Mouse (Mus musculus) cerebellum, postnatal 25 days (tissue): ENCODE measurements around the gene Ankrd55.

Source experiments
- DNase-seq, 2 experiments: peaks; one replicate each; pipeline ENCODE4 v3.0.0; 2021; ENCODE audit warnings: mixed read lengths in 2 of 2

The Ankrd55 gene

DNA sequence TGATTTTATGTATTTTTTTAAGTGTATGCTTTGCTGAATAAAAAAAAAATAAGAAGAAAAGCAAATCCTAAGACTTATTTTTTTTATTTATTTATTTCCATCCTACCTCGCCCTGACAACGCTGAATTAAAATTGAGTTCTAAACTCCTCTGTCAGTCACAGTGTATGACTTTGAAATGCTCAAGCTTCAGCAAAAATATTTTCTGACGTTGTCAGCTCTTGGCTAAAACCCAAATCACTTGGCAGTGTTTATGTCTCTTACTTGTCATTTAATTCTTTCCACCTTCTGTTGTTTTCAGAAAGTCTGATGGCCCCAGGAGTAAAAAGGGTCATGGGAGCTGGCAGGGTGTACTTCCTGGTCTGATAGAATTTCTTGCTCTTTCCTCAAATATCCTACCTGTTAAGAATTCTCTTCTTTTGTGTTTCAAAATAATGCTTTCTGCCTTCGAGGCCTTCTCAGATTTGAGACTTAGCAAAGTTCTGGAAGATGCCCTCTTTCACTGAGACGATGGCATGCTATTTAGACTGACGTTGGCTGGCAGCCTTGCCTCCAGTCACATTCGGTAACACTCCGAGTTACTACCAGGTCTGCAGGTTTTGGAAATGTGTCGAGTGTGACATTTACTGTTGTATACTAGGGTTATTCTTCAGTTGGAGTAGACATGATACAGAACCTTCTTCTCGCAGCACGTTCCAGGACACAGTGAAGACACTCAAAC, 95.8 kb downstream of the Ankrd55 start:
- DNase-seq, result no peak

GRCm38 (mm10) chr13:112385040-112385439, 96.8 kb downstream of the Ankrd55 start:
- no peak for DNase-seq

- no peak for DNase-seq
These were observed 98.3 kb downstream of the Ankrd55 start for GRCm38 (mm10) chr13:112386494-112387075.

DNA sequence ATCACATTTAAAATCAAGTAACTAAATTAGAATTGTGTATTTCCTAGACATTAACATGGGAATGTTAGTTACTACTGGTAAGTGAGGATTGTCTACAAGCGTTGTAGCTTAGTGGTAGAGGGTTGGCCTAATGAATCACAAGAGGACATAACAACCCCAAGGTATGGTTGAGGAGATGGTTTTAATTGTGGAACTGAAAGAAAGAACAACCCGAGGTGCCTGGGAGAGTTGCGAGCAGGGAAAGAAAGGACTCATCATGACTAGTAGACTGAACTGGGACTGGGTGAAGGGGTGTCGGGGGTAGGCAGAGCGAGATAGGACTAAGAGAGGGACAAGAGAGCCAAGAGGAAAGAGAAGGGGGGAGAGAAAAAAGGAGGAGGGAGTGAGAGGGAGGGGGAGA, 99.0 kb downstream of the Ankrd55 start:
- DNase-seq, result no peak

GRCm38 (mm10) chr13:112388176-112388575, 99.9 kb downstream of the Ankrd55 start:
- no peak for DNase-seq

- no peak for DNase-seq
These were observed 102.0 kb downstream of the Ankrd55 start for GRCm38 (mm10) chr13:112390206-112390605.

GRCm38 (mm10) chr13:112391354-112391753, 103.1 kb downstream of the Ankrd55 start:
- DNase-seq, result no peak

GRCm38 (mm10) chr13:112393356-112393755, 105.1 kb downstream of the Ankrd55 start:
- DNase-seq, result no peak

DNA sequence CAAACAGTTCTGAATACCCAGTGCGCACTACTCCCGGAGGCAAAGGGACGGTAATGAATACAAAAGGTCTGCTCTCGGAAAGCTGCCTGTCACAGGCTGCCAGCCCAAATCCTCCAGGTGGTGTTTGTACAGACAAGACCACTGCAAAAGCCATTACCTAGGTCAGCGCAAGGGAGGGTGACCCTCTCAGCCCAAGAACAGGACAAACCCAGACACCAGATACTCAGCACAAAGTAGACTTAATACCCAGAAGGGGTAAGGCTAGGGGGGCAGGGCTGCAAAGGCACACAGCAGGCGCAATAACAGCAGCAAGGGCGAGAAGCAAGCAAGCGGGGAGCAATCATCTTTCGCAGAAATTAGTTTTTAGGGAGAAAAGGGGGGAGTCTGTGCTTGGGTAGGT, 106.0 kb downstream of the Ankrd55 start:
- DNase-seq, result no peak

DNA sequence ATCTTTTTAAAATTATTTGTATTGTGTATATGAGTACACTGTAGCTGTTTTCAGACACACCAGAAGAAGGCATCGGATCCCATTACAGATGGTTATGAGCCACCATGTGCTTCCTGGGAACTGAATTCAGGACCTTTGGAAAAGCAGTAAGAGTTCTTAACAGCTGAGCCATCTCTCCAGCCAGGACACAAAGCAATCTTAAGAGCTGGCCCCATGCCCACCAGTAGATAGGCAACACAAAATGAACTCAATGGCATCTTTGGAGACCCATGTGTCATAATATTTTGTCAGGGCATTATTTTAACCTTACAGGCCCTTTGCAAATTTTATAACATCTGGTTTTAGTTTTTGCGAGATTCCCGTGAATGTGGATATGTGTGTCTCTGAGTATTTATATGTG, 116.5 kb downstream of the Ankrd55 start:
- DNase-seq, result no peak

DNA sequence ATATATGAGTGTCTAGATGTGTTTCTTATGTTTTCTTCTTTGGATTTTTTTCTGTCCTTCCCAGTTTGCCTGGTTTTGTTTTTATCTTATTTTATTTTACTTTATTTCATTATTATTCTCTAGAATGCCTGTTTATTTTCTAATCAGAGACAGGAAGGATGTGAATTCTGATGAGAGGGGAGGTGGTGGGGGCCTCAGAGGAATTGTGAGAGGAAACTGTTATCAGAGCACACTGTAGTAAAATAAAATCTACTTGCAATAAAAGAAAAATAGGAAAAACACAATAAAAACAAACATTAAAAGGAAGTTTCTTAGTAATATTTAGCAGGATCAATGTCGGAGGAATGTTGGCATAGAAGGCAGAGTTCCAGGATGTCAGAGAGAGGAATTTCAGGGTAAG, 116.9 kb downstream of the Ankrd55 start:
- DNase-seq, result no peak

DNA sequence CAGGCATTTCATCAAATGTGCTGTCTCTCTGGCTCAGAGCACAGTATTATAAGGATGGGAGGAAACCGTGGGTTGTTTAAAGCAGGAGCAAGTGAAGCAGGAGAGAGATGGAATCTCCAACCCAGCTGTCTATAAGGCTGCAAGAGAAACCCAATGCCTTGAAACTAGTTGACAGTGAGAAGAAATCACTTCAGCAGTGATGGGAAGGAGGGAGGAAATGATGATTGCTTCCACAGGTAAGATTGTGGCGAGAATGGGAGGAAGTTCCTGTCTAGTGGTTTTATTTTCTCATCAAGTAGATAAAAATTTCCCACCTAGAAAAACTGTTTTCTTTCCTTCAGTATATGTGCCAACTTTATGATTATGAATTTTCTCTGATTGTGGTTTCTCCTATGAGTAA, 118.4 kb downstream of the Ankrd55 start:
- DNase-seq, result no peak

DNA sequence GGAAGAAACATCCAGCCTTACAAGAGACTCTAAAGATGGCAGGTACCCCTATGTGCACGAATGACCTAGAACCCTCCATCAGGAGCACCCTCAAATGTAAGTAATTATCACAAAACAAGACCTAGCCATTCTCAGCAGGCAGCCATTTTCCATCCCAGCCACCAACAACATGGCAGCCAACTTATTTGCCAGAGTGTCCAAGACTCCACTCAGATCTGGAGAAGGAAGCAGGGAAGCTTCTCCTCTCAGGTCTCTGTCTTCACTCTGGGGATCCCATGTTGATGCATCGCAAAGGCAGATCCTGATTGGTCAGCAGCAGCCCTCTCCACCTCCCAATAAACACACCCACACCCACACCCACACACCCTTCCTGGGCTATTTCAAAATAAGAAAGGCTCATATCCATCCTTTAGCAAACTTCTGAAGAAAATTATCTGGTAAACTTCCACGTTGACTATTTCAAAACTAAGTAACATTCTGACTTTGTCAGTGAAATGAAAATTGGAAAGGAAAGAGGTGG, 119.0 kb downstream of the Ankrd55 start:
- DNase-seq, result no peak

DNA sequence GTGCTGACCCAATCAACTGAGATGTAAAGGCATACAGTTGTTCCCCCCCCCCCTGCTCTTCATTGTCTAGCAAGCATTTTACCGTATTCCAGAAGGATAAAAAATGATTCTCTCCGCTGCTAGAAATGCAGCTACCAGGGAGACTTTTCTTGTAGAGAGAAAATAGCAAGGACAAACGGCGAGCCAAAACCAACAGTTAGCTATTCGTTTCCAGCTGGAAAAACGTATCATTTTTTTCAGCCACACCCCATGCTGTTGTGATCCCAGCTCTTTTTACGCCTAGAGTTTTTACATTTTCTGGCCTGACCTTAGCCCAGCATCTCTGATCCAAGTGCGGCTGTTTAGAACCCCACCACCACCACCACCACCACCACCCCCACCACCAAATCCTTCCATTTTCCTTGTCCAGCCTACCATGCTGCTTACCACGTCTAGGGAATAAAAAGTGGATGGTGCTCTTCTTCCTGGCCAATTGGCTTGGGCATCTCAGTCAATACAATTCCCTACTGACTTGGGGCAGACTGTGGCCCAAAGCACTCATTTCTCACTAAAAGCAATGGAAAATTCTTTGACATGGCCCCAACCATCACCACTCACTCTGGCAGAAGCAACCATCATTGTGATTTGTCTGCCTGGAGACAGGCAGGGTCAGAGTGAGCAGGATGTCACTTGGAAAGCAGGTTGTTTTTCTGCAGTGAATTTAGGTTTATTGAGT, 119.7 kb downstream of the Ankrd55 start:
- DNase-seq, result no peak

GRCm38 (mm10) chr13:112408701-112409100, 120.5 kb downstream of the Ankrd55 start:
- DNase-seq, result no peak

DNA sequence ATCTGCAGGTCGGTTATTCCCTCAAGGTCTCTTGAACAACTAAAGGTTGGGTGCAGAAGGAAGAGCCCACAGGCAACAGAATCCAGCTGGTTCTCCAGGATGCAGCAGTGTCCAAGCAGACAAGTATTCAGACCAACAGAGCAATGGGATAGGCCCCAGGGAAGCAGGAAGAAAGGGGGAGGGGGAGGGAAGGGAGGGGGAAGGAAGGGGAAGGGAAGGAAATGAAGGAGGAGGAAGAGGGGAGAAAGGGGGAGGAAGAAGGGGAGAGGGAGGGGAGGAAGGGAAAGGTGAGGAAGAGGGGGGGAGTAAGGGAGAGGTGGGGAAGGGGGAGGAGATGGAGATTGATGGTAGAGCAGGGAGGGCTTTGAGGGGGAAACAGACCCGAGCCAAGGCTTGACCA, 121.1 kb downstream of the Ankrd55 start:
- DNase-seq, result no peak

- no peak for DNase-seq
These were observed 121.6 kb downstream of the Ankrd55 start for GRCm38 (mm10) chr13:112409851-112410250.

GRCm38 (mm10) chr13:112410461-112410860, 122.2 kb downstream of the Ankrd55 start:
- DNase-seq, result no peak

- no peak for DNase-seq
These were observed 123.1 kb downstream of the Ankrd55 start for GRCm38 (mm10) chr13:112411216-112411822.

DNA sequence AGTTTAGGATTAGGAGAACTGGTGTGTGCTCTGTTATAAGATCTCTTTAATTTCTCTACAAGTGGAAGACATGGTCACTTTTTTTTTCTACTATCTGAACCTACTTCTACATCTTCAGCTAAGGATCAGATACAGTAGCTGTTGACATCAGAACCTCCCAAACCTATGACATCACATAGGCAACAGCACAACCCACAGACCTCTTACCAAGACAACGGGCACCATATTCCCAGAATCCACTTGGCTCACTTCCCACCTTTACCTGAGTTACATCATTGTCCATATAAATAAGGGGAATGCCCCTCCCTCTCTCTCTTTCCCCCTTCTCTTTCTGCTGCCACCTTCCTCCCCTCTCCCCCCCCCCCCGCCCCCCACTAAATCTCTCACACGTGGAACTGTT, 124.0 kb downstream of the Ankrd55 start:
- no peak for DNase-seq

DNA sequence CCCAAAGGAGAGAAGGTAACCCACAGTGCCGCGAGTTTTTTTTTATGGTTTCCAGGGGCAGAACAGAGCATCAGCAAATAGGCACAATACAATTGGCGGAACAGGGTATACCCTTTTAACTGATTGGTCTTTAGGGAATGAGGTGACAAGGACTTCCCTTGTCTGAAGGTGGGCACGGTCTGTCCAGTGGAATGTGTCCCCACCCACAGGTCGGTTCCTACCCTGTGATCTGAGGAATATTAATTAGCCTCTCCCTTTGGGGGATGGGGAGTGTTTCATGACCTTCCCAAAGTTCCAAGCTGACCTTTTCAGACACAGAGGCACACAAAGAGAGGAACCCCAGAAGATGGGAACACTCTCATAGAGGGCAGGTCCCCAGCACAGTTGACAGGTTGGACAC, 124.6 kb downstream of the Ankrd55 start:
- DNase-seq, result no peak

DNA sequence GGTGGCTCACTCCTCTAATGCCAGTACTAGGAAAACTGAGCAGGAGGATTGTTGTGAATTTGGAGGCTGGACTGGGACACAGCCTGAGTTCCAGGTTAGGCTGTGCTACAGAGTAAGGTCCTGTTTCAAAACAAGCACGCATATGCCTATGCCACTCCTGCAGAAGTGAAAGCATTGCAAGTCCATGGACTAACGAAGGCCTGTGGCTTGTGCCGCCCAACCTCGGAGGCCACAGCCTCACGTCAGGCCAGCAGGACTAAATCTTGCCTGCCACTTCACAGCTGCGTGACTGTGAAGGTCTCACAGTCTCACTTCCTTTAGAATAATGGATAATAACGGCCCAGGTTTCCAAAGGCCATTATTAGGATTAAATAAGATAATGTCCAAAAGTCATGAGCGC, 125.4 kb downstream of the Ankrd55 start:
- DNase-seq, result no peak

GRCm38 (mm10) chr13:112415896-112416295, 127.6 kb downstream of the Ankrd55 start:
- DNase-seq, result no peak
